Mouse (Mus musculus) 3134 (cell line): ENCODE measurements around the gene Grm1.

Experiments used
- DNase-seq: peaks from one replicate; pipeline ENCODE4 v3.0.0-alpha.2; 2011; ENCODE audit warnings: low spot score; ENCODE audit not compliant: insufficient read length; ENCODE audit errors: extremely low read depth

The Grm1 gene

DNA sequence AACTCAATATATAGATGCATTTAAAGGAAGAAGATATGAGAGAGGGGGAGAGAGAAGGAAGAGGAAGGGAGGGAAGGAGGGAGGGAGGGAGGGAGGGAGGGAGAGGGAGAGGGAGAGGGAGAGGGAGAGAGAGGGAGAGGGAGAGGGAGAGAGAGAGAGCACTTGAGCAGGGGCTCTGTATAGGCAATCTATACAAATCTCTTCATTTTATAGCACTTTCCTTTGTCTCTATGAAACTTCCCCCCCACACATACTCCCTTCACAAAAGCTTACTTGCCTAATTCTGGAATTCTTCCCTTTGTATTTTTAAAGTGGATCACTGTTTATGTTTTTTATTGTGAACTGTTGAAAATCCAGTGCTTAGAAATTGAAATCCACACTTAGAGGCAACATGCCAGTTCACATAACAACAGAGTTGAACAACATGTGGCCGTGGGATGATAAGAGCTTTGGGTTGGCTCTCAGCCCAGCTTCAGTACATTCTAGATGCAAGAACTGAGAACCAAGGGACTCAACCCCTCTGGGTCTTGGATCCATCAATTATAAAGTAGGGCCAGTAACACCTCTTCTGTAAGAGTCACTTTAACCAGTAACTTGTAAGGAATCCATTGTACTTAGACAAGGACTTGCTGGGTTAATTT is 345.0 kb downstream of the Grm1 start:
- no peak for DNase-seq

DNA sequence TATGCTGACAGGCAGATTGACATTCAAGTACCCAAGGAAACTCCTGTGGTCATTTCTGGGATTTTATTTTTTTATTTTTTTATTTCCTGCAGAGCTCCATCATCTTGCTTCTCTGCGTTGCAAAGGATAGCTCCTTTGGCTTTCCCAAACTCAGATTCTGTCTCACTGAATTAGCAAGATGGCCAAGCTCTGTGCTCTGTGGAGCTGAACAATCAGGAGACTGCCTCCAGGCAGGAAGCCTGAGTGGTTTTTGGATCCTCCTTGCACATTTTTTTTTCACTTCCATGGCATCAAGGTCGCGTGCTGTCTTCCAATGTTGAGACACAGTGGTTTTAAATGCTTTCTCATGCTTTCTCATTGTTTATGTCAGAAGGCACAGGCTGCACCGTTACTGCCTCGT is 347.6 kb downstream of the Grm1 start:
- no peak for DNase-seq

DNA sequence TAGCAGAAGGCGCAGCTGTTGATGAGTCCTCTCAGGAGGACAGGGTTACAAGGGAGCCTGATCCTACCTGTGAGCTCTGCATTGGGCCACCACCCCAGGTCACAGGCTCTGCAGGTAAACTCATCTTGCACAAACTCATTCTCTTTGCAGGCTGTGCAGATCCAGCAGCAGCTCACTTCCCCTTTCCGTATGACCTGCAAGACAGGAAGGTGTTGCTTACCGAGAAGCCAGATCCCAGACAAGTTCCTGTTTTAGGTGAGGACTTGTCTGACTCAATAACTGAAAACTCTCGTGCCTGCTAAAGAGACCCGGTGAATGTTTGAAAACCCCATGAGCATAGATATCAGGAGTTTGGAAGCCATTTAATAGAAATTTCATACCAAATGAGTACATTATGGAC is 349.1 kb downstream of the Grm1 start:
- no peak for DNase-seq

DNA sequence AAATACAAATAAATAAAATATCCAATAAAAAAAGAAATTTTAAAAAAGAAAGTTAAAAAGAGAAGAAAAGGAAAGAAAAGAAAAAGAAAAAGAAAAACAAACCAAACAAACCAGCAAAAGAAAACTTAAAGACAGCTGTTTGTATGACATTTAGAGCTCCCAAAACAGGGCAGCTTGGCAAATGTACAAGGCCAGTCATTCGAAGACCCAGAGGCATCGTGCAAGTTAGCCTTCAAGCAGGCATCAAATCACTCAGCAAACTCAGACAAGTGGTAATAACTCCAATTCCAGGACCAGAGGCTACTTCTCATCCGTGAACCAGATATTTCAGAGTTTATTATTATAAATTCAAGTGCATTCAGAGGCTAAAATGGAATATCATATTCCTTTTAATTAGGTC is 355.7 kb downstream of the Grm1 start:
- no peak for DNase-seq

DNA sequence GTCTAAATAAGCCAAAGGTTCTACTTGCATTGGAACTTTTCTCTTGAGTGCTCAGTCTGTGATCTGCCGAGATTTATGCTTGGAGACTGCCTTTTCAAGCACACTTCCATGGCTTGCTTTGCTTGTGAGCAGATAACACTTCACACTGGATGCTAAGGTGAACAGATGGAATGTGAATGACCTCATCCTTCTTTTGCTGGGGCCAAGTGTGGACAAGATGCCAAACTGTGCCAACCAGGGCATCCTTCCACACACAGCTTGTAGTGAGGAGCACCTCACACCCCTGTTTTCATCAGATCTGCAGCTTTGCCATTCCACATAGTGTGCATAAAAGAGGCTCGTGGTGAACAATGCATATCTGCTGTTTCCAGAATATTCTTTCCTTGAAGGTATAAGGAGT is 371.3 kb downstream of the Grm1 start:
- DNase-seq, result no peak

DNA sequence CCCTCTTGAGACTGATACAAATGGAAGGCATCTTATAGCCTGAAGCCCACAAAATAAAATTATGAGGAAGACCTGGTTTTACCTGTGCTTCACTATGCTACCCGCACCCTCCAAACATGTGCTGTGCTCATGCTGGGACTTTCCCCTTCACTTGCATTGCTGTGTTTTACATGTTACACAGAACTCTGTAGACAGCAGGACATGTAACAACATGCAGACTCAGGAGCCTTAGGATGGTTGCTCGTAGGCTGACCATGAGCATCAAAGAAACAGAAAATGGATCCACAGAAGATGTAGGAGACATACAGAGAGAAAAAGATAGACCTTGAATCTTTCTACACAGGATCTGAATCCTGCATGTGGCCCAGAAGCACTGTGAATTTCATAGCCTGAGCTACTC is 371.8 kb downstream of the Grm1 start:
- no peak for DNase-seq

DNA sequence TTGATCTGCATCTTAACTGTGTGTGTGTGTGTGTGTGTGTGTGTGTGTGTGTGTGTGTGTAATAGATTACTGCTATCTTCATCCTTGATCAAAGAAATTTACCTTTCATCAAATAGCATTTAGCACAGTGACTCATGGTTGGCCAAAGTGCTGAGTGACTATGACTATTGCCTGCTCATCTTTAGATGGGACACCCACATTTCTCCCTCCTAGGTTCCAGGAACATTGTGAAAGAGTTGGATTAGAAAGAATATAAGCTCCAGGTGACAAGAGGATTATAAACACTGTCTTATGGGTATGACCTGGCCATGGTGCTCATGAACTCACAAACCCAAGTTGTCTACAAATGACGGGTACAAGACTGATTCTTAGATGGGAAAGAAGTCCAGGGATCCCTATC is 374.1 kb downstream of the Grm1 start:
- DNase-seq, result no peak

DNA sequence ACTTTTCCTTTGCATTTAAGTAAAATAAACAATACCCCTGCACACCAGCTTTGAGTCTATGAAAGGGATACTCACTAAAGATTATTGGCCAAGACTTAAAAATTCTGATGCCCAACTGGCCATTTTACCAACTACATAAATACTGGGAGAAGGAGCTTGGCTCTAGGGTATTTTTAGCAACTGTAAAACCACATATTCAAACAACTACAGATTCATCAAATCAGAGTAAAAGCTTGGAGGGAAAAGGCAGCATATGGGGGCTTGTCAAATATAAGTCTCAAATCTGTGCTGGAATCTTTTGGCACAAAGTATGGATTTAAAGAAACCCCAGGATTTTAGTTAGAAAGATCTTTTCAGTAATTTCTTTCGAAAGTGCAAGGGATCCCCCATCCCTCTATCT is 380.8 kb downstream of the Grm1 start:
- no peak for DNase-seq

DNA sequence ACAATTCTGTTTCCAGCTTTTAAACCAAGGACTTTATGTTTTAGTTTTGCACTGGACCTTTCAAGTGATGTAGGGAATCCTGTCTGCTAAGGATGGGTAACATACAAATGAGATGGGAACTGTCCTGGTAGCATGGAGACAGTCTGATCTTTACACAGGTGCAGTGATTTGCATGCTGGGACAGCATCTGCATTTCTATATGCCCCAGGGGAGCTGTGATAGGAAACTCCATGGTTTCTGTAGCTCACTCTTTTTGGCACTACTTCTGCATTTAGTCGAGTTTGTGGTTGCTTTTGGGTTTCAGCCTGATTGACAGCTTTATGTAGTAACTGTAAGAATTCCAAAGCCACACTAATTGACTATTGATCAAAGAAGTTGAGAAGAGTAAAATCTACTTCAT is 381.3 kb downstream of the Grm1 start:
- DNase-seq, result no peak

DNA sequence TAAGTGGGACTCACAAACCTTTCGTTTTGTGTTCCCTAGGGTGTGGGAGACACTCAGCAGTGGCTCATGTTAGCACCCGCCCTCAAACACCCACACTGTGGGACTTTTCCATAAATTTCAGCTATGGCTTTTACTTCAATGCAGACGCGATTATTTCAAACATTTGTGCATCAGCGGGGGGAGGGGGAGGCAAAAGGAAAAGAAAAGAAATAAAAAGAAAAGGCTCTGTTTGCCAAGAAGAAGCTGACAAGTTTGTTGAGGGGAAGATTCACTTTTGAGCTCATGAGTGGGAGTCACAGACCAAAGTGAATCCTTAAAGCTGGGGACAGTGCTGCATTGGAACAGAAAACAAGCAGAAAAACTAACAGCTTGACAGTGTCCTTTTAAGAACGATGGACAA is 384.7 kb downstream of the Grm1 start:
- DNase-seq, result no peak

DNA sequence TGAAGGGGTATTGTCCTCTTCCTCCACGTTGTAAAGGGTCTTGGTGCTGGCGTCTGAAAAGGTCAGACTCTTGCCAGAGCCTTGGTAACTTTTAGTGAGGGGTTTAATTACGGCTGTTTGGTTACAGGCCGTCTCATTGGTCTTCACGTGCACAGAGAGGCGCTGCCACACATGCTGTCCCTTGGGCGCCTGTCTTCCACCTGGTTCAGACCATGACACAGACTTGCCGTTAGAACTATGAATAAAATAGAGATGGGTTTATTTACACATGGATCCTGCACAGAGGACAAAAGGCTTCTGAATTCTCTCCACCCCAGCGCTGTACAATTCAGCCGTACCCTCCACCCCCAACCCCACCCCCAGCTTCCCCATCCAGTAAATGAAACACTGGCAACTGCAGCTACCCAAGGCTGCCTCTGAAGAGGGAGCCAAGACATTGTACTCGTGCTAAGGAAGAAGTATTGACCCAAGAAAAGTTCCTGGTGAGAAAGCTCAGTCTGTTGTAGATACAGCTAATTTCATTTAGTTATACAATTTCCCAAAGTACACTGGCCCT is 392.4 kb downstream of the Grm1 start:
- no peak for DNase-seq

DNA sequence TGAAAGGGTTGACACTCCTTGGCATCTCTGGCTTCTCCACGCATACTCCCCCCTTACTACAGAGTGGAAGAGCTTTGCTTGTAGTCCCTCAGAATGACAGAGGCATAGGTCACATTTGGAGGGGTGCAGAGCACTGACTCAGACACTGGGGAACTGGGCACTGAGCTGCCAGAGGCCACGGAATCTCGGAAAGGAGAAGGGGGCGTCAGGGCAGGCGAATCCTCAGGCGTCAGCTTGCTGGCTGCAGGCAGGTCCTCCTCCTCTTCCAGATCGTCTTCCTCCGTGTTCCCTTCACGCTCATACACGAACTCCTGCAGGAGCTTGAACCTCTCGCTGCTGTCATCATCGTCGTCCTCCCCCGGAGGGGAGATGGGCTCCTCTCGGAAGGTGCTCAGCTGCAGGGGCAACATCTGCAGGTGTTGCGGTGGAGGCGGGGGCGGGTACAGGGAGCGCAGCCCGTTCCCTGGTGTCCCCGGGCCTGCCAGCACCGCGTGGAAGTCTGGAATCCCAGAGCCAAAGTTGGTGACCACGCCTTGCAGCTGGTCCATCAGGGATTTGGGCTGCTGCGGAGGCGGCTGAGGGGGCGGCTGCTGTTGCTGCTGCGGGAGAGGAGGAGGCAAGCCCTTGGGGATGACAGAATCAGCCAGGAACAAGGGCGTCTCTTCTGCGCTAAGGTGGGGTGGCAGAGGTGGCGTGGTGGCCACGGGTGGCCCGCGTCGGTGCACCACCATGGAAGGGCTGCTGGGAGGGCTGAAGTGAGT is 393.1 kb downstream of the Grm1 start:
- peak; percentile 7 for DNase-seq

DNA sequence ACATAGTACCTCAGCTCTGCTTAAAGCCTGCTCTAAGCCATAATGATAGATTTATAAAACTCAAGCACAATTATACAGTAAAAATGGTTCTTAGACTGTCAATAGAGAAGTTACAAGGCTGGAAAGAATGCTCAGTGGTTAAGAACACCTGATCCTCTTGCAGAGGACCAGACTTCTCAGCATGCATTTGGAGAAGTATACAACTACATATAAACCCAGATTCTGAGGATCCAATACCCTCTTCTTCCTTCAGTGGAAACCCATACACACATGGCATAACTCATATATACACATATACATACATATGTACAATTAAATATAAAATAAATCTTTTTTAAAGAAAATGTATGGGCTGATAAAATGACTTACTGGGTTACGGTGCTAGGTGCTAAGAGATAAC is 401.1 kb downstream of the Grm1 start, which contains the start of gene Gm10944:
Gene Gm10944, plus strand, starts transcription at position 301 of the 400 bp plus-strand sequence.
- DNase-seq, result no peak

DNA sequence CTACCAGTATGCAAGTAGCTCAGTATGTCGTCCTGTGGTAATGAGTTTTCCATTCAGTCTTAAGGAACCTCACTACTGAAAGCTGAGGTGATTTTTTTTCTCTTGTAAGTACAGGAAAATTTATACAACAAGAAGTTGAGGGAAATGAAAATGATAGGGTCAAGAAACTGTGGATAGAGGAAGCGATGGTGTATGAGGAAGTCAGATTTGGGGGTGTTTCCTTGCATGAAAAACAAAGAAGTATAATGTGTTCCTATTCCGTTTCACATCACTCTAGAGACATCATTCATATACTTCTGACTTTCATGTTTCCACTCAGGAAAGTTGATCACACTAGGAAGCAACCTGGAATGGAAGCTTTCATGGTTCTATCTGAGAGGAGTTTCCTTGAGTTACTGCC is 422.2 kb downstream of the Grm1 start:
- DNase-seq, result no peak

DNA sequence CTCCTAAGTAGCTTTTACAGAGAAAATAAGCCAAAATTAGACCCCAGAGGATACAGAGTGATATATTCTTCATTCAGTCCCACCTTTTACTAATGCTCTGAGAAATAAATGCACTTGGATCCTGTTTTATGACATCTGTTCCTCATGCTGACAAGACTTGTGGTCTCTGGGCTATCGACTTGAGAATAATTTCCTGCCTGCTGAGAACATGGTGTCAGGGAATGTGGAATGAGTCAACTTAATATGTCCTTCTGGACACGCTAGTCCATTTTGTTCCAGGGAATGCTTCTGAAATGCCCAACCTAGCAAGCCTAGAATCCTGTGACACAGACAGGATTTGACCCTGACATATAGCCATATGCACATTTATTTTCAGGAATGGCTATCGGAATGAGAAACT is 423.0 kb downstream of the Grm1 start:
- DNase-seq, result no peak

DNA sequence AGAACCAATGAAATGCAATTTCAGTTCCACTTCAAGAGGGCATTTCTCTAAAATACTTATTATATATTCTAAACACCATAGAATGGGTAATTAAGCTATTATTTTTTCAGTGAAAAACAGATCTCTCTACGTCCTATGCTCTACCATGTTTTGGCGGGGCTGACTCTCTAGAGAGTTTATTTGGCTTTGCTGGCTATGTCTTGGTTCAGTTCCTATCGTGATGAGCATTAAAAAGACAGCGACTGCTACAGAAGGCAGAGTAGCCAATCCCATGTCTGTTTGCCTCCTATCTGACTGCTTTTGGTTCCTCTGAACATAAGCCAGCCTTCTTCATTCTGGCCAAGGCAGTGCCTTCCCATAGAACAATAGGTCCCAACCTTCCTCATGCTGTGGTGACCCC is 425.5 kb downstream of the Grm1 start:
- no peak for DNase-seq

DNA sequence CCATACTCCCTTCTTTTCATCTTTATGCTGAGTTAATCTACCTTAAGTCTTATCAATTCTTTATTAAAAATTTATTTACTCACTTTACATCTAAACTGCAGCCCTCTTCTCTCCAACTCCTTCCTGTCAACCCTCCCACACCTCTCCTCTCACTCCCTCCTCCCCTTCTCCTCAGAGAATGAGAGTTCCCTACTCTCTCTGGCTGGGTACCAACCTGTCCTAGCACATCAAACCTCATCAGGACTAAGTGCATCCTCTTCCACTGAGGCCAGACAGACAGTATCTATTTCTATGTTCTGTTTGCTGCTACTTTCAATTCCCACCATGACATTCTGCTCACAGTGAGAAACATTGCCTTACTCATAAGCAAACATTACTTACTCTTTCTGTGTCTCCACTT is 426.2 kb downstream of the Grm1 start:
- DNase-seq, result no peak
